Mouse (Mus musculus): ENCODE measurements around the gene Zfp945. TPM values are rescaled to one million over a fixed set of nuclear protein-coding genes. Genes with fewer than 3 reads are reported as not detected.

Gene Zfp945
- polyA plus RNA-seq, 1 experiment from 2014 or later = 18.3 TPM

Other genes with a start within 250 kb of the Zfp945 start
- gene Vmn2r113, start 75.8 kb upstream of the Zfp945 start, polyA plus RNA-seq (2015; fragmentation: Nextera tagmentation; extraction: Ambion mirVana) = not detected in 2 replicates
- gene Vmn2r-ps130, start 194.0 kb upstream of the Zfp945 start, polyA plus RNA-seq (2015; fragmentation: Nextera tagmentation; extraction: Ambion mirVana) = not detected in 2 replicates

Measured in hindbrain, embryonic 15.5 days (tissue).